Mouse (Mus musculus) thymus, adult 2 months (tissue): ENCODE measurements around the gene Farsa.

Source experiments
- CTCF ChIP-seq: fragments of 200-500 bp; IDR thresholded peaks from 2 replicates; pipeline ENCODE4 v1.5.1; 2012; ENCODE audit warnings: mild to moderate bottlenecking, control low read depth, low read length, moderate library complexity, borderline replicate concordance; ENCODE audit not compliant: control insufficient read depth, poor library complexity, insufficient read depth; ENCODE audit errors: extremely low read depth
- POLR2A ChIP-seq: fragments of 200-500 bp; IDR thresholded peaks from 2 replicates; pipeline ENCODE4 v1.6.1; 2012; ENCODE audit warnings: mild to moderate bottlenecking, low read length, control low read depth, moderate library complexity; ENCODE audit not compliant: control insufficient read depth, poor library complexity, insufficient read depth; ENCODE audit errors: extremely low read depth

GRCm38 (mm10) chr8:84901752-84902151, 45.0 kb downstream of the Farsa start, which contains the start of gene Klf1:
- TF ChIP-seq CTCF (no peak), POLR2A (no peak)
